10 mouse cellular contexts compared by ENCODE assay signal in genomic region chr10:120691451-120691850, GRCm38 (mm10).
A peak's percentile ranks its signal among the peaks of the same experiment; 100 is the strongest.
DNase-seq lines count a peak whose midpoint lies in the region; ATAC-seq and TF ChIP-seq lines count a peak whose summit lies in the region.
"Had no signal": no experiment of that assay in that cellular context is flagged by ENCODE, and none has a peak within 500 bp of the region (broad histone marks: within the 10 kb centered on the region; RNA-seq: fewer than 3 reads in every experiment).

No protein-coding gene starts in this region.

- H3K9me3 ChIP-seq in liver, postnatal 0 days (ENCODE audit: low read length): no peaks in the 10 kb centered on the region
- no peaks in the 10 kb centered on the region for H3K9me3 ChIP-seq in liver, embryonic 11.5 days (ENCODE audit: control insufficient read depth, low read length)
- H3K9me3 ChIP-seq in limb, embryonic 13.5 days: no peaks in the 10 kb centered on the region
- H3K9me3 ChIP-seq in forebrain, embryonic 11.5 days (ENCODE audit: control insufficient read depth, low read length): no peaks in the 10 kb centered on the region
- H3K9me3 ChIP-seq: forebrain, embryonic 10.5 days had no signal

- DNase-seq in liver, postnatal 0 days: peak; percentile 42
- no peak for DNase-seq in liver, embryonic 11.5 days (ENCODE audit: low spot score)
- peak; percentile 56 for DNase-seq in adrenal gland, adult 8-10 months
- DNase-seq in heart, postnatal 10 days: peak; percentile 65 to 79
- DNase-seq in right cerebral cortex, postnatal 36 days (ENCODE audit: low spot score in 2 of 2): no peak
- no peak for DNase-seq in layer of hippocampus, adult 18-20 months (ENCODE audit: low spot score in 2 of 2)
- no peak for DNase-seq in forebrain, embryonic 11.5 days (ENCODE audit: low spot score)

- no peak for TF ChIP-seq EP300 in liver, postnatal 0 days (IDR thresholded peaks at IDR 0.05; ENCODE audit: low read depth)

- no peak overlapping the region for H3K4me2 ChIP-seq in liver, postnatal 0 days (ENCODE audit: low read depth, low read length)
- H3K4me2 ChIP-seq in liver, embryonic 11.5 days: no peak overlapping the region
- H3K4me2 ChIP-seq in limb, embryonic 13.5 days (replicated peaks): no peak overlapping the region
- H3K4me2 ChIP-seq in forebrain, embryonic 11.5 days (ENCODE audit: low read depth, low read length, severe bottlenecking): no peak overlapping the region

- H3K27me3 ChIP-seq in liver, postnatal 0 days (ENCODE audit: insufficient read depth, low read length): no peaks in the 10 kb centered on the region
- H3K27me3 ChIP-seq in liver, embryonic 11.5 days (replicated peaks; ENCODE audit: control insufficient read depth, insufficient read depth, low read length): no peaks in the 10 kb centered on the region
- H3K27me3 ChIP-seq in limb, embryonic 13.5 days: peaks cover 10% of the 10 kb centered on the region; the same call in 1 of the 2 replicates
- no peaks in the 10 kb centered on the region for H3K27me3 ChIP-seq in forebrain, embryonic 11.5 days (ENCODE audit: control insufficient read depth, insufficient read depth, low read length)

- intact Hi-C loops in heart, postnatal 10 days (cut with DNase I): no loop called here

- no peak overlapping the region for H3K9ac ChIP-seq in liver, postnatal 0 days (replicated peaks)
- H3K9ac ChIP-seq in liver, embryonic 11.5 days (ENCODE audit: low read depth, low read length): no peak overlapping the region
- no peak overlapping the region for H3K9ac ChIP-seq in limb, embryonic 13.5 days
- H3K9ac ChIP-seq in forebrain, embryonic 11.5 days (ENCODE audit: low read length): no peak overlapping the region

- H3K4me3 ChIP-seq in liver, postnatal 0 days (ENCODE audit: low read depth, low read length): no peak overlapping the region
- H3K4me3 ChIP-seq in liver, embryonic 11.5 days (ENCODE audit: low read depth, low read length): no peak overlapping the region
- no peak overlapping the region for H3K4me3 ChIP-seq in limb, embryonic 13.5 days
- no peak overlapping the region for H3K4me3 ChIP-seq in forebrain, embryonic 11.5 days (ENCODE audit: low read depth, low read length)
- H3K4me3 ChIP-seq: forebrain, embryonic 10.5 days had no signal

- no peak overlapping the region for H3K27ac ChIP-seq in liver, postnatal 0 days (ENCODE audit: low read depth)
- H3K27ac ChIP-seq in liver, embryonic 11.5 days (ENCODE audit: low read depth, low read length): no peak overlapping the region
- no peak overlapping the region for H3K27ac ChIP-seq in limb, embryonic 13.5 days
- H3K27ac ChIP-seq in forebrain, embryonic 11.5 days (ENCODE audit: low read depth, low read length): no peak overlapping the region

- WGBS in liver, postnatal 0 days (ENCODE audit: insufficient replicate concordance): 66% methylated on average over 3 of the region's 3 CpGs
- WGBS in liver, embryonic 11.5 days: 70% methylated on average over 3 of the region's 3 CpGs
- WGBS in limb, embryonic 13.5 days: 41% methylated on average over 3 of the region's 3 CpGs
- WGBS in forebrain, embryonic 11.5 days: 67% methylated on average over 3 of the region's 3 CpGs

- no peaks in the 10 kb centered on the region for H3K36me3 ChIP-seq in liver, postnatal 0 days (replicated peaks; ENCODE audit: insufficient read depth, low read length)
- no peaks in the 10 kb centered on the region for H3K36me3 ChIP-seq in liver, embryonic 11.5 days (ENCODE audit: control insufficient read depth, insufficient read depth, low read length)
- H3K36me3 ChIP-seq in limb, embryonic 13.5 days: no peaks in the 10 kb centered on the region
- H3K36me3 ChIP-seq in forebrain, embryonic 11.5 days (ENCODE audit: control insufficient read depth, insufficient read depth, low read length): no peaks in the 10 kb centered on the region
- H3K36me3 ChIP-seq: forebrain, embryonic 10.5 days had no signal

- H3K4me1 ChIP-seq in liver, postnatal 0 days (ENCODE audit: insufficient read depth): no peaks in the 10 kb centered on the region; the same call in 1 of the 2 replicates
- H3K4me1 ChIP-seq in liver, embryonic 11.5 days (replicated peaks; ENCODE audit: control insufficient read depth, insufficient read depth, low read length): peaks cover 22% of the 10 kb centered on the region
- peaks cover 47% of the 10 kb centered on the region for H3K4me1 ChIP-seq in limb, embryonic 13.5 days
- no peaks in the 10 kb centered on the region for H3K4me1 ChIP-seq in forebrain, embryonic 11.5 days (replicated peaks; ENCODE audit: control insufficient read depth, insufficient read depth, low read length)

- ATAC-seq in liver, postnatal 0 days: no peak
- ATAC-seq in liver, embryonic 11.5 days (replicated peaks; ENCODE audit: low FRiP score): no peak
- ATAC-seq in limb, embryonic 13.5 days (ENCODE audit: low FRiP score, low read depth): peak; percentile 24; the same call in 1 of the 2 replicates
- ATAC-seq in forebrain, embryonic 11.5 days (replicated peaks; ENCODE audit: low FRiP score): no peak
- ATAC-seq: midbrain, embryonic 16.5 days had no signal

- no peak for TF ChIP-seq CTCF in liver, postnatal 0 days (IDR thresholded peaks at IDR 0.05; ENCODE audit: low read depth)

Comparison
In these comparisons a context has a peak if more than half of its experiments do, and no peak if none do; other contexts are left out.
1. DNase-seq: peak in liver, postnatal 0 days (single experiment), adrenal gland, adult 8-10 months (single experiment) and heart, postnatal 10 days (2 of 2); none in liver, embryonic 11.5 days (single experiment), right cerebral cortex, postnatal 36 days (0 of 2), layer of hippocampus, adult 18-20 months (0 of 2) and forebrain, embryonic 11.5 days (single experiment).